Mouse (Mus musculus) kidney, adult 2 months (tissue): ENCODE data around the gene Krt17.

Experiments
- CTCF ChIP-seq: fragments of 200-500 bp; conservative IDR thresholded peaks from 2 replicates; pipeline ENCODE4 v1.5.1; 2011; ENCODE audit warnings: low read depth, mild to moderate bottlenecking, control low read depth, low read length, moderate library complexity, mixed read lengths; ENCODE audit not compliant: insufficient read depth, insufficient read length
- POLR2A ChIP-seq: fragments of 200-500 bp; IDR thresholded peaks from one replicate; pipeline ENCODE4 v1.6.1; 2011; ENCODE audit warnings: low read depth, low read length, control low read depth

- TF ChIP-seq CTCF (no peak), POLR2A (no peak)
These were observed 17.1 kb upstream of the Krt17 start for GRCm38 (mm10) chr11:100277726-100278480.
